Mouse (Mus musculus): ENCODE data around the gene Tm4sf4.

Gene Tm4sf4

DNA sequence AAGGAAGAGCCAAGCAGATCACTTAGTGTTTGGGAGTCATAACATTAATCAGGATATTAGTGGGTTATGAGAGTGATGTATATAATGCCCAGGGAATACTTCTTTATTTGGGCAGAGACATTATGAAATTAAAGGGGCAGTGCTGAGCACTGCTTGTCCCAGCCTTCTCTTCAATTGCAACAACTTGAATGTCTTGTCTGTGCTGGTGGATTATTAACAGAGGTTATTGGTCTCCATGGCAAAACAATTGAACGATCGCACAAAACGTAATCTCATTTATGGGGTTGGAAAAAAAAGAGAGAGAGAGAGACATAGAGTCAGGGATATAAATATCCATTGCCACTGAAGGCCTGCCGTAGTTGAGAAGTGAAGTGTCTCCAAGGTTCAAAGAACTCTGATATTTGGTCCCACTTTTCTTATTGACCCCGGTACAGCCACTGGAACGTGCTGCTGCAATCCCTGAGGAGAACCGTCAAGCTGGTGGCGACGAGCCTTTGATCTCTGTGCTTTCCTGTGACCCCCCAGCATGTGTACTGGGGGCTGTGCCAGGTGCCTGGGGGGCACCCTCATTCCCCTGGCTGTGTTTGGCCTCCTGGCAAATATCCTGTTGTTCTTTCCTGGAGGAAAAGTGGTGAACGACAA lies at the start of gene Tm4sf4:
Gene Tm4sf4, plus strand, starts transcription at position 226 of the 642 bp plus-strand sequence.
- DNase-seq (ENCODE audit: low read depth, low spot score), result no peak

- DNase-seq (ENCODE audit: low read depth, low spot score), result no peak
Measured at GRCm38 (mm10) chr3:57386423-57386822, 38.7 kb upstream of the Tm4sf4 start.

DNA sequence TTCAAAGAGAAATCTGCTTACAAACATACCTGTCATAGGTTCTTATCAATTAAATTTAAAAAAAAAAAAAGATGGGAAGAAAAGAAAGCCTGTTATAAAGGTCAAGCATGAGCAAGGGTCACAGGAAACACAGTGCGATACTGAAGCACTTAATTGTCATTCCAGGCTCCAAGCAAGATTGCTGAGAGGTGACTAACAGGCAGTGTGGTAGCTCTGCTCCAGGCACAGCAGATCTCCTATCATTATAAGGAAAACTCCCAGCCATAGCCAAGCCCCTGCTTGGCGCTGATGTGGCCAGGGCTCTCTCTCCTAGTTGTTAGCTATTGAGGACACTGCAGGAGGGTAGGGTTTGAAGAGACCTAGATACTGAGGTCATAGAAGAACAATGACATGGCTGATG lies 38.2 kb upstream of the Tm4sf4 start:
- peak; percentile 53 for DNase-seq (ENCODE audit: low read depth, low spot score)

DNA sequence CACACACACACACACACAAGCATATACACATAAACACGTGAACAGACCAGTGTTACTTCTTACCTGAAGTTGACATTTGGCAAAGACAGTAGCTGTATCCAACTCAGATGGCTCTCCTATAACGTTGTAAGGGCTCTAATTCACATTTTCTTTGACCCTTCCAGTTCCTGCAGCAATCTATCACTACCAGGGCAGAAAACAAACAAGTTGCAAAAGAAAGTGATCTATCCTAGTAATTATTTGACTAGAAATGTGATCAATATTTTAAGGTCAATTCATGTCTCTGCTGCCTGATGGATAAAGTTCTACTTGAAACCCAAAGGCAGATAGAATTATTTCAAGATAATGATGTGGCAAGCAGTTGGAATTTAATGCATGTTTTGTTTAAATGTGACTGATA lies 37.5 kb upstream of the Tm4sf4 start:
- DNase-seq (ENCODE audit: low read depth, low spot score), result no peak

- DNase-seq (ENCODE audit: low read depth, low spot score), result peak; percentile 89
Measured at GRCm38 (mm10) chr3:57411535-57411934, 13.6 kb upstream of the Tm4sf4 start.

DNA sequence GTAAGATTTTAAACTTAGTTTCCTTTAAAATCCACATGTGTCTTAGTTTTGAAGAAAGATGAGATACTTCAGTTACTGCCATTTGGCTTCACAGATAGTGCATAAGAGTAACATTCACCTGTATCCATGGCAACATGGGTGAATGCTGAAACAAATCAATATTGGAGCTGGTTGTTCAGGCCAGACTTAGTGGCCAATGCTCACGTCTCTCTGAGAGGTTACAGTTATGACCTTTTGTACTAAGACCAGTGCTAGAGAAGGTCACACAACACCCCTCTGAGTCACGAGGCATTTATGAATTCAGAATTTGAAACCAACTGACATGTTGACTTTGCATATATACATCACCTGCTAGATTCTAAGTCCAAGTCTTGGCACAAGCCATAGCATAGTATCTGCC lies 4.9 kb upstream of the Tm4sf4 start:
- no peak for DNase-seq (ENCODE audit: low read depth, low spot score)

DNA sequence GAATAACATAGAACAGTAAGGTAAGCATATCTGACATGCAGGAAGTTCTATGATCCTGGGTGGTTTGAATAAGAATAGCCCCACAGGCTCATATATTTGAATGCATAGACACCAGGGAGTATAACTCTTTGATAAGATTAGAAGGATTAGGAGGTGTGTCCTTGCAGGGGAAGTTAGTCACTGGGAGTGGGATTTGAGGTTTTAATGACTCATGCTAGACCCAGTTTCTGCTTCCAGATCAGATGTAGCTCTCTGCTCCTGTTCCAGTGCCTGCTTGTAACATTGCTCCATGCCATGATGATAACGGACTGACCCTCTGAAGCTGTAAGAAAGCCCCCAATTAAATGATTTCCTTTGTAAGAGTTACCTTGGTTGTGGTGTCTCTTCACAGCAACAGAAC lies 4.5 kb upstream of the Tm4sf4 start:
- DNase-seq (ENCODE audit: low read depth, low spot score), result peak; percentile 49

GRCm38 (mm10) chr3:57426351-57426750 lies 1.2 kb downstream of the Tm4sf4 start:
- no peak for DNase-seq (ENCODE audit: low read depth, low spot score)

DNA sequence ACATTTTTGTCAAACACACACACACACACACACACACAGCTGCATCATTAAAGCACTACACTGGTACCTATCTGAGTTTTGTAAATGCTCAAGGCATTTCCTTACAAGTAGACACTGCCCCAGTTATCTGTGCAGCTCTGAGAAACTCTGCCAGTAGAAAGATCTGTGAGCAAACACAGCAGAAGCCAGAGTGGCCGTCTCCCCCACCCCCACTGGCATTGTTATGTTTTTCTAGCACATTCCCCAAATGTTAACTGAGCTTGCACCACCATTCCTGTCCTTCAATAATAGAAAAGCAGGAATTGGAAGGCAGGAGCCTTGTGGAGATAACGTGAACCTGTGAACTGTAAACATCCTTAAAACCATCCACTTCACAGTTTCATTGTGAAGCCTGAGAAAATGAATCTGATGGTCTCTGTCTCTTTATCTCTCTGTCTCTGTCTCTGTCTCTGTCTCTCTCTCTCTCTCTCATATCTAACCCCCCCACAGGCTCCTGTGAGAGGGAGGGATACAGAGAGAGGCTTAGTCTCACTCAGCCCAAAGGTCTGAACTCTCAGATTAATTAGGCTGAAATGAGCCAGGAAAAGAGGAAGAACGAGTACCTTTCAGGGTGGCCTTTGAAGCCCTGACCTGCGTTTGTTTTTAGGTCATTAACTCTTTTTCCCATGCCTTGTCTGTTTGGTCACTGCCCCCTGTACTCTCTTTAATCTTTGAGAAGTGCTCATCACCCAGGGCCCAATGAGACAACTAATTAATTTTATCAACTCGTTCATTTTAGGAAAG lies 3.8 kb downstream of the Tm4sf4 start:
- DNase-seq (ENCODE audit: low read depth, low spot score), result no peak

DNA sequence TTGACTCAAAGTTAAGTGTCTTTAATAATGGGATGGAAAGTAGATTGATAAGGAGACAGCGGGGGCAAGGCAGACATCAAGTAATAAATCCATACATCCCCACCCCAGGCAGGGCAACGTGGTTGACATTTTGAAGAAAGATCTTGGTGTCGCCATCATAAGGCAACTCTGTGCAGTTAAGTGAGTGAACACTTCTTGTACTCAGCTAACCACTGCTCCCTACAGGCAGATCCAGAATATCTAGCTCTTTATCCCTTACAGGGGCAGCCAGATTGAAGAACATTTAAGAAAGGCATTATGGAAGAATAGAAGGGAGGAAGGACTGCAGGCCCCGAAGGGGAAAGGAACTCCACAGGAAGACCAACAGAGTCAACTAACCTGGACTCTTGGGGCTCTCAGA lies 4.4 kb downstream of the Tm4sf4 start:
- DNase-seq (ENCODE audit: low read depth, low spot score), result peak; percentile 71

GRCm38 (mm10) chr3:57431706-57432105 lies 6.6 kb downstream of the Tm4sf4 start:
- DNase-seq (ENCODE audit: low read depth, low spot score), result no peak

DNA sequence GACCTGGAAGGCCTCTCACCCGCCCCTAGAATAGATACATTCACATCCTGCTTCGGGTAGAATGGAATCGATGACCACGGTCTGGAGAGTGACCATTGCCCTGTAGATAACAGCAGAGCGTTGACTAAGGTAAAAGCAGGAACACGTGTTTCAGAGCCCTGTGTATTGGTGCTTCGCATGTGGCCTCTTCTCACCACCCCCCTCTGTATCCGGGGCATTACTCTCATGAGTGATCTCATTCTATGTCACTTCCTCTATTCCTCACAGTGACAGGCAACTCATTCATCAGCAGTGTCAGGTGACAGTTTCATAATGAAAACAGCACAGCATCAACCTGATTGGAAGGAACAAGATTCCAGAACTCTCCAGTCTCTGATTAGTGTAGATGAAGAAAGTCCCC lies 10.2 kb downstream of the Tm4sf4 start:
- peak; percentile 54 for DNase-seq (ENCODE audit: low read depth, low spot score)

DNA sequence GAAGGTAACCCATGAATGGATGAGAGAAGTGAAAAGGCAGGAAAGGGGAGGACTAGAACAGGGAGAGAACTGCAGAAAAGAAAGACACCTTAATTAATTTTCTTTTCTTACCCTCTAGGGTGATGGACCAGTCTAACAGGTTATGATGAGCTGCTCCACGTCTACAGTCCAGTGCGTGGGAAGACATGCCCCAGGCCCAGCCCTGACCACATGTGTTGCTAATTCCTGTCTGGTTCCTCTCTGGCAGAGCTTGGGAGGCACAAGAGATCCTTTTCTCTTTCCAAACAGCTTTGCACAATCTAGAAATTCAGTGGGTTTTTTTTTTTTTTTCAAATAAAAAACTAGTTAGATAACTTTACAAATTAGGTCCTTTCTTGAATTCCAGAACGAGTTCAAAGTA lies 15.8 kb downstream of the Tm4sf4 start:
- no peak for DNase-seq (ENCODE audit: low read depth, low spot score)

DNA sequence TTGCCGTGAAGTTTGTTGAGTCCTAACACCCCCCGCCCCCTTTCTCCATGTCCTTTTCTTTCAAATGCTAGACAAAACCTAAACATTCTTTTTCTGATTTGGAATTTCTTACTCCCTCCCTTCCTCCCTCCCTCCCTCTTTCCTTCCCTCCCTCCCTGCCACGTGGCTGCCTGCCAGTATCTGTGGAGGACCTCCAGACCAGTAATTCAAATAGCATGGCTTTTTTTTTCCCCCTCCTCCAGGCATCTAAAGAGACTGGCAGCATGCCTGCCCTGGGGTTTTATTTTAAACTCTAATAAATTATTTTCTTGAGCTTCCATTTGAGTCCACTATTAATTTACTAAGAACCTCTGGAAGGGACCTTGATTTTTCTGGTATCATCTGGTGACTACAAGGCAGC lies 20.6 kb downstream of the Tm4sf4 start:
- peak; percentile 60 for DNase-seq (ENCODE audit: low read depth, low spot score)

- DNase-seq (ENCODE audit: low read depth, low spot score), result peak; percentile 59
Measured at GRCm38 (mm10) chr3:57447889-57448288, 22.8 kb downstream of the Tm4sf4 start.

DNA sequence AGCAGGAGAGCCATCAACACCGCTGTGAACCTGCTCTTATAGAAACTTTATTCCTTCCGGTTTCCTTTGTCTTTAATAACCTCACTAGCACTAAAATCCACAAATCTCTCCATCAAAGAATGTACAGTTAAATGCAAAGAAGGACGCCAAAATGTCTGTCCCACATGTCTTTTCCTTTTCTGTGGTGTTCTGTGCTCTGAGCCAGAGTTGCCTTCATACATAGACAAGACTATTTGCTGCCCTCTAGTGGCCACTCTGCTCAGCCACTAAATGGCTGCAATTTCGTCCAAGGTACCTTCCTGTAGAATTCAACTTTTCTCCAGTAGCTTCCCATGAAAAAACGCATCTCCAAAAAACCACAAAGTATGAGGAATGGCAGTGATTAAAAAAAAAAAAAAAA lies 23.3 kb downstream of the Tm4sf4 start:
- DNase-seq (ENCODE audit: low read depth, low spot score), result peak; percentile 94

DNA sequence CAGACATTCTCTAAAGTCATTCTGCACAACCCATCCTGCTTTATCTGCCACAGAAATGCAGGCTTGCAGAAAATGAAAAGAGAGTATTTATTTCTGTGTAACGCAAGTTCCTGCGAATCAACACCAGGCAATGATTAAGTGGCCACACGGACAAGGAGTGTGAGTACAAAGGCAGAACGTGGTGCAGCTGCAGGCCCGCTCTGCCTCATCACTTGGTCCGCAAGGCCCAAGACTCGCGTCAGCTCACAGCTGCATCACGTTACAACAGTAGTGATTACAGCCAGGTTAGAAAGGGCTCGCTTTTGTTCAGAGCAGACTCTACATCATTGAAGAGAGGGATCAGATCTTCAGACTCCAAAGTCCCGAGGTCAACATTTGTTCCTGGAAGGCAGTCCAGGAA lies 33.5 kb downstream of the Tm4sf4 start:
- DNase-seq (ENCODE audit: low read depth, low spot score), result no peak

GRCm38 (mm10) chr3:57463302-57463701 lies 38.2 kb downstream of the Tm4sf4 start:
- DNase-seq (ENCODE audit: low read depth, low spot score), result no peak

DNA sequence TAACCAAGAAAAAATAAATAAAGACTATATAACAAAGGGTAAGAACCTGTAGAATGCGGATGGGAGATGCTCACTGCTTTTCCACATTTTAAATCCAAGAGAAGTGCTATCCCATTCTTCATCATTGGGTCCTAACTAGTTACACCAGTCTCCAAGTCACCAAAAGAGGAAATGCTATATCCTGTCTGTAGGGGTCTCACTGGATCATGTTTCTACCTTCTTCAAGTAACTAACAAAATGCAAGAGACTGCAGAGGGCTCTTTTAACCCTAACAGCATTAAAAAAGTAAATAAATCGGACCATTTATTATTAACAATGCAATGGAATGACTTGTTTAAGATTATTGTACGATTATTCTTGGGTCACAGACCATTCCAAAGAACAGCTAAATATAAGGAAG lies 41.2 kb downstream of the Tm4sf4 start:
- peak; percentile 68 for DNase-seq (ENCODE audit: low read depth, low spot score)

DNA sequence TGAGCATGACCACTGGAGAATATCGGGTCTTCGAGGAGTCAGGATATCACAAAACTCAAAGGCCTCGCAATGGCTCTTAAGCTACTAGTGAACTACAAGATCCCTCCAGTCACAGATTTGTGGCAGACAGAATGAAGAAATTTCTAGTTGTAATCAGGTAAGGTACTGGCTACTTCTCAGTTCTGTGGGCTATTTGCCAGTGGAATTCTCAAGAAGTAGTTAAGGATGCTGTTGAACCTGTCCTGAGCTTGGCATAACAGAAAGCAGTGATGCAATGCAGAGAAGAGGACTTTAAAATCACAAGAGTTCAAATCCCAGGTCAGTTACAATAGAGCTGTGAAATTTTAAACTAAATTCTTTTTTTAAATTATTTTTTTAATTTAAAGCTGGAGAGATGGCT lies 44.2 kb downstream of the Tm4sf4 start:
- no peak for DNase-seq (ENCODE audit: low read depth, low spot score)

- DNase-seq (ENCODE audit: low read depth, low spot score), result peak; percentile 90
Measured at GRCm38 (mm10) chr3:57470326-57470725, 45.2 kb downstream of the Tm4sf4 start.

GRCm38 (mm10) chr3:57470981-57471601 lies 46.0 kb downstream of the Tm4sf4 start:
- peak; percentile 34 for DNase-seq (ENCODE audit: low read depth, low spot score)

DNA sequence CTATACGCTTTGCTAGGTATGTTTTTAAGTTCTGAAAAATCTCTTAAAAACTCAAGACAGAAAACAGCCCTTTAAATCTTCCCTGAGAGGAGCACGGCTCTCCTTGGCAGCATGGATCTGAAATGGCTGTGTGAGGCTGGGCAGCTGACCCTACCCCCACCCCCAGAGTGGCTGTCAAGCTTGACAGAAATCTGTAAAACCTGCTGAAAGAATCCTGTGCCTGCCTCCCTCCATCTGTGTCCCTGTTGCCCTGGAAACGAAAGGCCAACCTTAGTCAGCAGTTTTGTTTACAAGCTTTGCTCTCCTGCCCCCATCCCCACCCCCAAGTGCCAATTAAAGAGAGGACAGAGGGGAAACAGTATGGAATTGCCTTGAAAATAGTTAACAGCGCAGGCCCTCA lies 47.3 kb downstream of the Tm4sf4 start:
- DNase-seq (ENCODE audit: low read depth, low spot score), result peak; percentile 42
